Mouse (Mus musculus): Measurements from ENCODE around the gene Zcchc4.

DNA sequence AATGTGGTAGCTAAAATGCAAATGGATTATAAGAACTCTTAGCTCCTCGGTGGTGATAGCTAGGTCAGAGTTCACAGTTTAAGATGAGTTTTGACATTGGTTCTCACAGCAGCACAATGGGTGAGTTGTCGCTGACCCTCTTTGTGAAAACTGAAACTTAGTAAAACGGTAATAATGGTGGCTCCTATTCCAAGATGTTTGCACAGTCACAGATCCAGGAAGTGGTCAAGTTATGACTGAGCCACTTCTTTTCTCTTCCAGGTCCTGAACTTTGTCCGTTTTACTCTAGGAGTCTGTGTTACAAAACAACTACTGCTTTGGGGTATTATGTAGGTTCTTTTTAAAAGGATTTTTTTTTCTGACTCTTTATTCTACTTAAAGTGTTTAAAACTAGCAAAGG lies 32.0 kb upstream of the Zcchc4 start:
- TF ChIP-seq CTCF (IDR thresholded peaks at IDR 0.05; ENCODE audit: low read depth) (no peak), EP300 (optimal IDR thresholded peaks at IDR 0.05) (no peak)

Measured in stomach, postnatal 0 days (tissue).